Mouse (Mus musculus): ENCODE results near the gene Socs7.

- no peak for TF ChIP-seq CTCF (IDR thresholded peaks at IDR 0.05; ENCODE audit: insufficient read depth, low read depth, low read length)
- no peak for TF ChIP-seq POLR2A (IDR thresholded peaks at IDR 0.05; ENCODE audit: insufficient read depth, low read depth, low read length)
These were observed 48.6 kb downstream of the Socs7 start for GRCm38 (mm10) chr11:97410958-97411357.
